Mouse (Mus musculus): ENCODE measurements around the gene Fmnl2. TPM values are rescaled to one million over a fixed set of nuclear protein-coding genes. Genes with fewer than 3 reads are reported as not detected.

Gene Fmnl2
- total RNA-seq, 1 experiment: 13.6 TPM

- Histone ChIP-seq H3K9me3 (ENCODE audit: control insufficient read depth, insufficient read depth, low read depth, low read length) (no peaks in the 10 kb centered on the region), H3K27ac (ENCODE audit: insufficient read depth, low read depth, low read length, poor library complexity, severe bottlenecking) (peak overlapping the region; percentile 18; the same call in 1 of the 2 replicates), H3K36me3 (ENCODE audit: control insufficient read depth, insufficient read depth, low read length, poor library complexity, severe bottlenecking) (no peaks in the 10 kb centered on the region), H3K9ac (ENCODE audit: insufficient read depth, low read depth, low read length, poor library complexity, severe bottlenecking) (no peak overlapping the region), H3K4me3 (ENCODE audit: insufficient read depth in 1 of 2, low read depth in 1 of 2, low read length in 2 of 2, poor library complexity in 1 of 2, severe bottlenecking in 1 of 2) (no peak overlapping the region), H3K4me1 (ENCODE audit: control insufficient read depth in 2 of 2, insufficient read depth in 2 of 2, low read length in 2 of 2, poor library complexity in 1 of 2) (peaks cover 22 to 32% of the 10 kb centered on the region in 2 experiments)
- TF ChIP-seq ZNF384 (IDR thresholded peaks at IDR 0.05; ENCODE audit: low read depth, low read length) (no peak), HCFC1 (IDR thresholded peaks at IDR 0.05; ENCODE audit: borderline replicate concordance, insufficient read depth, low read length) (no peak), MAFK (IDR thresholded peaks at IDR 0.05; ENCODE audit: insufficient read depth, low read depth, low read length) (no peak), CHD2 (IDR thresholded peaks at IDR 0.05; ENCODE audit: low read depth, low read length) (no peak), ZC3H11A (IDR thresholded peaks at IDR 0.05; ENCODE audit: borderline replicate concordance, low read depth, low read length) (no peak)
- in situ Hi-C loops (cut with MboI; ENCODE audit: low sequenced_read_pairs in 2 of 2, unreplicated experiment in 2 of 2): no loop called here
- no peak for DNase-seq (ENCODE audit: low read depth, low spot score)
These were observed 98.2 kb downstream of the Fmnl2 start for GRCm38 (mm10) chr2:52955831-52956230.

GRCm38 (mm10) chr2:52957771-52958534 is 100.3 kb downstream of the Fmnl2 start:
- H3K4me1 ChIP-seq (ENCODE audit: control insufficient read depth in 2 of 2, insufficient read depth in 2 of 2, low read length in 2 of 2, poor library complexity in 1 of 2): peaks cover 32 to 38% of the 10 kb centered on the region in 2 experiments
- H3K4me3 ChIP-seq (ENCODE audit: insufficient read depth in 1 of 2, low read depth in 1 of 2, low read length in 2 of 2, poor library complexity in 1 of 2, severe bottlenecking in 1 of 2): peak overlapping the region in 1 of 2 experiments; percentile 34; a peak in 1 of 4 replicates
- no peaks in the 10 kb centered on the region for H3K9me3 ChIP-seq (ENCODE audit: control insufficient read depth, insufficient read depth, low read depth, low read length)
- no peak for DNase-seq (ENCODE audit: low read depth, low spot score)
- peak overlapping the region; percentile 98 for H3K27ac ChIP-seq (ENCODE audit: insufficient read depth, low read depth, low read length, poor library complexity, severe bottlenecking)
- peak overlapping the region; percentile 44 for H3K9ac ChIP-seq (ENCODE audit: insufficient read depth, low read depth, low read length, poor library complexity, severe bottlenecking)
- no peak for TF ChIP-seq MAFK (IDR thresholded peaks at IDR 0.05; ENCODE audit: insufficient read depth, low read depth, low read length)
- TF ChIP-seq HCFC1 (IDR thresholded peaks at IDR 0.05; ENCODE audit: borderline replicate concordance, insufficient read depth, low read length): no peak
- no peak for TF ChIP-seq CHD2 (IDR thresholded peaks at IDR 0.05; ENCODE audit: low read depth, low read length)
- TF ChIP-seq ZC3H11A (IDR thresholded peaks at IDR 0.05; ENCODE audit: borderline replicate concordance, low read depth, low read length): no peak
- no peak for TF ChIP-seq ZNF384 (IDR thresholded peaks at IDR 0.05; ENCODE audit: low read depth, low read length)
- in situ Hi-C loops (cut with MboI; ENCODE audit: low sequenced_read_pairs in 2 of 2, unreplicated experiment in 2 of 2): no loop called here
- no peaks in the 10 kb centered on the region for H3K36me3 ChIP-seq (ENCODE audit: control insufficient read depth, insufficient read depth, low read length, poor library complexity, severe bottlenecking)

DNA sequence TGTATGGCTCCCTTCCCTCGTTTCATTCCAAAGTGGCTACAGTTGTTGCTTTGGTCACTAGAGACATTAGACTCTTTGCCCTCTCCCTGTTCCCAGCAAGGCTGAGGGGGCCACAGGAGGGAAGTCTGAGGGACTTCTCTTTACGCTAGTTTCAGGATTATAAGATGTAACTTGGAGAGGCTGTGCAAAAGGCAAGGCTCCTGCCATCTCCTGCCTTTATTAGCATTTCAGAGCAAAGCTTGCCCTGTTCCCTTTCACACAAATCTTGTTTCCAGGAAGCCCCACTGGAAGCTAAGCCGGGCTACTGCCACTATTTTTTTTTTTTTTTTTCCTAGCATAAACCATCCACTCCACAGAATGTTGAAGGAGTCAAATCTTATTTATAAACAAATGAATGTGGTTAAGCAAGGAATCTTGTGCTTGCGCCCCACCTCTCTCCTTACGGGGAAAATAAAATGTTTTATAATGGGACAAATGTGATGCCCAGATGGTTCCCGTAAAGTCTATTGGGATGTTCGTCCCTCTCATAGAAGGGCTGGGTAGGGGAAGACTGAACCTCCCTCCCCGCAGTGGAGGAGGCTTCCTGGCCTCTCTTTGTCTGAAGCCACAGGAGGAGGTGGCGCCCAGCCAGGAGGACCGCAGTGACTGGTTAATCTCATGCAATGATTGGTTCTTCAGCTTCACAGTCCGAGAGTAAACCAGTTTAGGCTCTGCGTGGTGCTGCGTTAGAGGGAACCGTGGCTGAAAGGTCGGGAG is 101.1 kb downstream of the Fmnl2 start:
- Histone ChIP-seq H3K4me1 (ENCODE audit: control insufficient read depth in 2 of 2, insufficient read depth in 2 of 2, low read length in 2 of 2, poor library complexity in 1 of 2) (peaks cover 32 to 42% of the 10 kb centered on the region in 2 experiments), H3K4me3 (ENCODE audit: insufficient read depth in 1 of 2, low read depth in 1 of 2, low read length in 2 of 2, poor library complexity in 1 of 2, severe bottlenecking in 1 of 2) (peak overlapping the region; percentile 34 to 53)

GRCm38 (mm10) chr2:52959291-52959621 is 101.6 kb downstream of the Fmnl2 start:
- peak overlapping the region; percentile 98 for H3K27ac ChIP-seq (ENCODE audit: insufficient read depth, low read depth, low read length, poor library complexity, severe bottlenecking)
- peaks cover 32 to 42% of the 10 kb centered on the region in 2 experiments for H3K4me1 ChIP-seq (ENCODE audit: control insufficient read depth in 2 of 2, insufficient read depth in 2 of 2, low read length in 2 of 2, poor library complexity in 1 of 2)

More for the DNA sequence above, 101.1 kb downstream of the Fmnl2 start:
- peak overlapping the region; percentile 62 for H3K9ac ChIP-seq (ENCODE audit: insufficient read depth, low read depth, low read length, poor library complexity, severe bottlenecking)
- H3K36me3 ChIP-seq (ENCODE audit: control insufficient read depth, insufficient read depth, low read length, poor library complexity, severe bottlenecking): no peaks in the 10 kb centered on the region
- in situ Hi-C loops (cut with MboI; ENCODE audit: low sequenced_read_pairs in 2 of 2, unreplicated experiment in 2 of 2): no loop called here
- DNase-seq (ENCODE audit: low read depth, low spot score): peak; percentile 68
- H3K9me3 ChIP-seq (ENCODE audit: control insufficient read depth, insufficient read depth, low read depth, low read length): no peaks in the 10 kb centered on the region
- peak overlapping the region; percentile 98 for H3K27ac ChIP-seq (ENCODE audit: insufficient read depth, low read depth, low read length, poor library complexity, severe bottlenecking)
- TF ChIP-seq CHD2 (IDR thresholded peaks at IDR 0.05; ENCODE audit: low read depth, low read length) (0 out of 2 replicates have a peak, but pooled peaks have one; percentile 15), ZNF384 (IDR thresholded peaks at IDR 0.05; ENCODE audit: low read depth, low read length) (peak; percentile 89), MAFK (IDR thresholded peaks at IDR 0.05; ENCODE audit: insufficient read depth, low read depth, low read length) (no peak)

More at GRCm38 (mm10) chr2:52959291-52959621, 101.6 kb downstream of the Fmnl2 start:
- no peak for TF ChIP-seq ZC3H11A (IDR thresholded peaks at IDR 0.05; ENCODE audit: borderline replicate concordance, low read depth, low read length)
- 0 out of 2 replicates have a peak, but pooled peaks have one; percentile 6 for TF ChIP-seq CHD2 (IDR thresholded peaks at IDR 0.05; ENCODE audit: low read depth, low read length)
- in situ Hi-C loops (cut with MboI; ENCODE audit: low sequenced_read_pairs in 2 of 2, unreplicated experiment in 2 of 2): no loop called here
- Histone ChIP-seq H3K9ac (ENCODE audit: insufficient read depth, low read depth, low read length, poor library complexity, severe bottlenecking) (peak overlapping the region; percentile 62), H3K4me3 (ENCODE audit: insufficient read depth in 1 of 2, low read depth in 1 of 2, low read length in 2 of 2, poor library complexity in 1 of 2, severe bottlenecking in 1 of 2) (peak overlapping the region; percentile 34 to 53), H3K9me3 (ENCODE audit: control insufficient read depth, insufficient read depth, low read depth, low read length) (no peaks in the 10 kb centered on the region), H3K36me3 (ENCODE audit: control insufficient read depth, insufficient read depth, low read length, poor library complexity, severe bottlenecking) (no peaks in the 10 kb centered on the region)
- DNase-seq (ENCODE audit: low read depth, low spot score): no peak
